Mouse (Mus musculus) intestine, embryonic 14.5 days (tissue): ENCODE measurements around the gene Vps37b. TPM values are rescaled to one million over a fixed set of nuclear protein-coding genes. Genes with fewer than 3 reads are reported as not detected.

ENCODE experiments used
- ATAC-seq: fragments of 200-750 bp; cut with Nextera tagmentation; replicated peaks from 2 replicates; pipeline ENCODE4 v1.8.0; 2017; ENCODE audit warnings: low read depth, moderate number of reproducible peaks, moderate TSS enrichment, moderate library complexity; ENCODE audit not compliant: low FRiP score, low TSS enrichment
- DNase-seq: peaks from one replicate; pipeline ENCODE4 v3.0.0-alpha.2; 2018; ENCODE audit warnings: low spot score
- H3K27ac ChIP-seq: fragments of 300-500 bp; sonication (generic); 2 replicates; pipeline ENCODE4 v1.5.1; 2014; ENCODE audit warnings: low read depth, mild to moderate bottlenecking, control low read depth
- H3K27me3 ChIP-seq: fragments of 300-500 bp; sonication (generic); replicated peaks from 2 replicates; pipeline ENCODE4 v1.6.1; 2014; ENCODE audit warnings: low read length, control low read depth; ENCODE audit not compliant: control insufficient read depth, insufficient read depth
- H3K36me3 ChIP-seq: fragments of 300-500 bp; sonication (generic); 2 replicates; pipeline ENCODE4 v1.6.1; 2014; ENCODE audit warnings: low read length, control low read depth; ENCODE audit not compliant: control insufficient read depth, insufficient read depth
- H3K4me1 ChIP-seq: fragments of 300-500 bp; sonication (generic); replicated peaks from 2 replicates; pipeline ENCODE4 v1.6.1; 2014; ENCODE audit warnings: low read length, control low read depth, mixed read lengths; ENCODE audit not compliant: control insufficient read depth, insufficient read depth
- H3K4me2 ChIP-seq: fragments of 300-500 bp; sonication (generic); 2 replicates; pipeline ENCODE4 v1.6.1; 2014; ENCODE audit warnings: low read length
- H3K4me3 ChIP-seq: fragments of 300-500 bp; sonication (generic); 2 replicates; pipeline ENCODE4 v1.5.1; 2014; ENCODE audit warnings: low read depth, low read length, control low read depth, mixed read lengths
- H3K9ac ChIP-seq: fragments of 300-500 bp; sonication (generic); 2 replicates; pipeline ENCODE4 v1.6.1; 2014; ENCODE audit warnings: mild to moderate bottlenecking, low read length
- H3K9me3 ChIP-seq: fragments of 300-500 bp; sonication (generic); 2 replicates; pipeline ENCODE4 v1.6.1; 2016; ENCODE audit warnings: low read length, control low read depth; ENCODE audit not compliant: control insufficient read depth
- WGBS: fragments of 180-500 bp; shearing (Covaris S2); extraction: QIAGEN DNeasy Blood & Tissue Kit; methylation state at CpG from one replicate; pipeline ENCODE4 v1.1.7; 2014; 5-methylcytosine and 5-hydroxymethylcytosine counted together
- polyA plus RNA-seq: library from polyadenylated mRNA; unstranded; fragments of >200 nt; fragmentation: Nextera tagmentation; extraction: Ambion mirVana; gene quantifications from 2 replicates; pipeline ENCODE4 v1.2.1, GENCODE M21; 2014

The Vps37b gene
- polyA plus RNA-seq, 1 experiment from 2014 or later = 27.7 TPM

- peaks cover 8% of the 10 kb centered on the region for H3K4me1 ChIP-seq
- no peak overlapping the region for H3K27ac ChIP-seq
- 90% methylated on average over 11 of the region's 11 CpGs for WGBS
- H3K4me3 ChIP-seq = no peak overlapping the region
- 0 out of 2 replicates have a peak, but pooled peaks cover 4% of the 10 kb centered on the region for H3K36me3 ChIP-seq
- no peak for ATAC-seq
- H3K9me3 ChIP-seq = no peaks in the 10 kb centered on the region
- H3K27me3 ChIP-seq = no peaks in the 10 kb centered on the region
- H3K9ac ChIP-seq = no peak overlapping the region
- DNase-seq = no peak
- no peak overlapping the region for H3K4me2 ChIP-seq
Measured at GRCm38 (mm10) chr5:124021701-124022100, 10.4 kb downstream of the Vps37b start.

GRCm38 (mm10) chr5:124021148-124021547 lies 10.9 kb downstream of the Vps37b start:
- WGBS = 90% methylated on average over 11 of the region's 11 CpGs
- H3K27ac ChIP-seq = no peak overlapping the region
- 0 out of 2 replicates have a peak, but pooled peaks cover 4% of the 10 kb centered on the region for H3K36me3 ChIP-seq
- no peak overlapping the region for H3K9ac ChIP-seq
- H3K27me3 ChIP-seq = no peaks in the 10 kb centered on the region
- DNase-seq = no peak
- H3K4me1 ChIP-seq = peaks cover 3% of the 10 kb centered on the region
- no peak overlapping the region for H3K4me2 ChIP-seq
- ATAC-seq = no peak
- H3K4me3 ChIP-seq = no peak overlapping the region
- no peaks in the 10 kb centered on the region for H3K9me3 ChIP-seq

- Histone ChIP-seq H3K9ac (no peak overlapping the region), H3K4me2 (no peak overlapping the region), H3K27me3 (no peaks in the 10 kb centered on the region), H3K4me1 (peaks cover 9% of the 10 kb centered on the region), H3K4me3 (no peak overlapping the region), H3K36me3 (0 out of 2 replicates have a peak, but pooled peaks cover 4% of the 10 kb centered on the region), H3K9me3 (no peaks in the 10 kb centered on the region), H3K27ac (no peak overlapping the region)
- 72% methylated on average over 12 of the region's 12 CpGs for WGBS
- DNase-seq (no peak), ATAC-seq (no peak)
Measured at GRCm38 (mm10) chr5:124019348-124020216, 12.5 kb downstream of the Vps37b start.

GRCm38 (mm10) chr5:124018651-124019050 lies 13.4 kb downstream of the Vps37b start:
- Histone ChIP-seq H3K4me3 (no peak overlapping the region), H3K36me3 (0 out of 2 replicates have a peak, but pooled peaks cover 4% of the 10 kb centered on the region), H3K4me1 (peaks cover 17% of the 10 kb centered on the region), H3K27ac (no peak overlapping the region), H3K9me3 (no peaks in the 10 kb centered on the region), H3K4me2 (no peak overlapping the region), H3K9ac (no peak overlapping the region), H3K27me3 (no peaks in the 10 kb centered on the region)
- DNase-seq (no peak), ATAC-seq (no peak)
- 81% methylated on average over 9 of the region's 9 CpGs for WGBS

- ATAC-seq (no peak), DNase-seq (no peak)
- Histone ChIP-seq H3K4me3 (no peak overlapping the region), H3K27me3 (no peaks in the 10 kb centered on the region), H3K36me3 (0 out of 2 replicates have a peak, but pooled peaks cover 4% of the 10 kb centered on the region), H3K27ac (no peak overlapping the region), H3K4me1 (peaks cover 17% of the 10 kb centered on the region), H3K9ac (no peak overlapping the region), H3K4me2 (no peak overlapping the region), H3K9me3 (no peaks in the 10 kb centered on the region)
- 76% methylated on average over 9 of the region's 9 CpGs for WGBS
Measured at GRCm38 (mm10) chr5:124017941-124018340, 14.1 kb downstream of the Vps37b start.

GRCm38 (mm10) chr5:124016291-124016821 lies 15.7 kb downstream of the Vps37b start:
- ATAC-seq (no peak), DNase-seq (no peak)
- Histone ChIP-seq H3K27me3 (no peaks in the 10 kb centered on the region), H3K9ac (no peak overlapping the region), H3K36me3 (no peaks in the 10 kb centered on the region), H3K4me3 (no peak overlapping the region), H3K4me2 (no peak overlapping the region), H3K27ac (no peak overlapping the region), H3K4me1 (peaks cover 29% of the 10 kb centered on the region), H3K9me3 (no peaks in the 10 kb centered on the region)
- 83% methylated on average over 7 of the region's 7 CpGs for WGBS

- no peak overlapping the region for H3K27ac ChIP-seq
- WGBS = 81% methylated on average over 2 of the region's 2 CpGs
- no peak for ATAC-seq
Measured at GRCm38 (mm10) chr5:124015727-124016126, 16.3 kb downstream of the Vps37b start.

GRCm38 (mm10) chr5:124014791-124015251 lies 17.2 kb downstream of the Vps37b start:
- Histone ChIP-seq H3K9me3 (no peaks in the 10 kb centered on the region), H3K36me3 (0 out of 2 replicates have a peak, but pooled peaks cover 6% of the 10 kb centered on the region), H3K27ac (peak overlapping the region; percentile 36), H3K9ac (no peak overlapping the region), H3K4me3 (no peak overlapping the region), H3K4me2 (no peak overlapping the region), H3K4me1 (peaks cover 39% of the 10 kb centered on the region), H3K27me3 (no peaks in the 10 kb centered on the region)
- whole genome bisulfite sequencing = 46% methylated on average over 11 of the region's 11 CpGs
- no peak for DNase-seq
- ATAC-seq = no peak

More at GRCm38 (mm10) chr5:124015727-124016126, 16.3 kb downstream of the Vps37b start:
- no peak overlapping the region for H3K9ac ChIP-seq
- no peak overlapping the region for H3K4me3 ChIP-seq
- peaks cover 35% of the 10 kb centered on the region for H3K4me1 ChIP-seq
- H3K9me3 ChIP-seq = no peaks in the 10 kb centered on the region
- no peaks in the 10 kb centered on the region for H3K36me3 ChIP-seq
- no peaks in the 10 kb centered on the region for H3K27me3 ChIP-seq
- no peak for DNase-seq
- no peak overlapping the region for H3K4me2 ChIP-seq
